Mouse (Mus musculus): ENCODE results near the gene Plek. TPM values are rescaled to one million over a fixed set of nuclear protein-coding genes. Genes with fewer than 3 reads are reported as not detected.

Gene Plek
- polyA plus RNA-seq, 2 experiments: 2.2 to 3.9 TPM

DNA sequence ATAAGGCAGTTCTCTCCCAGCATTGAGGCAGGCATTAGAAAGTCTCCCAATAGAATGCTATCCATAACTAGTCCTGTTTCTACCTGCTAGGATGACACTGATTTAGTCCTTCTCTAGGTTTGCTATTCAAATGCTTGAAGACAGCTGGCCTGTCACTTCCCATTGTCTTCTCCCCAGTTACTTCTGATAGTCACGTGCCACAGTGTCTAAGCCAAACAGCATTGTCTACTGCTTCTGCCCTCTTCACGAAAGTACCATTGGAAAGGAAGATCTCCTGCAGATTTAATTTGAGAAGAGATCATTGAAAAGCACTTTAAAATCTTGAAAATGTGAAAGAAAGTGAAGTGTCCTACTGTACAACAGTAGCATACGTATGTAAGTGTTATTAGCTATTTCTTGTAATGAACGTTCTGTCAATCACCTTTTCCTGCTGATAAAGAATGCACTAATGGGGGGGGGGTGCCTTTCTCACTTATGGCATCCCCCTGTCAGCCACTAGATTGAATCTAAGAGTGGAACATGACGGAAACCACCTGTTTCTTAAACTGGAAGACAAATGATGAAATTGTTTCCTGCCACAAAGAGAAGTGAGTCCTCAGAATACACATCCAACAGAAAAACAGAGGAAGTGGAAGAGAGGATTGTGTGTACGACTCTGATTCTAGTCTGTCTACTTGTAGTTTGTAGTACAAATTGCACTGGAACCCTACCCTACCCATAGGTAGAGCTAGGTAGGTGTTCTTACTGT, 95.9 kb downstream of the Plek start:
- DNase-seq (ENCODE audit: low spot score): no peak
- Histone ChIP-seq H3K27me3 (ENCODE audit: control insufficient read depth, insufficient read depth, low read length) (no peaks in the 10 kb centered on the region), H3K36me3 (ENCODE audit: control insufficient read depth, insufficient read depth, low read length) (0 out of 2 replicates have a peak, but pooled peaks cover 3% of the 10 kb centered on the region), H3K9ac (ENCODE audit: low read depth, low read length, severe bottlenecking) (no peak overlapping the region), H3K4me3 (replicated peaks; ENCODE audit: low read length) (no peak overlapping the region), H3K4me1 (ENCODE audit: control insufficient read depth, insufficient read depth, low read length) (peaks cover 9% of the 10 kb centered on the region; the same call in 1 of the 2 replicates), H3K4me2 (replicated peaks; ENCODE audit: low read depth, low read length, severe bottlenecking) (no peak overlapping the region), H3K9me3 (ENCODE audit: control insufficient read depth, low read length) (no peaks in the 10 kb centered on the region), H3K27ac (replicated peaks; ENCODE audit: low read depth, low read length) (no peak overlapping the region)
- no peak for ATAC-seq (ENCODE audit: low FRiP score, low read depth)
- 93% methylated on average over 6 of the region's 6 CpGs for WGBS
- TF ChIP-seq POLR2A (IDR thresholded peaks at IDR 0.05; ENCODE audit: borderline replicate concordance, extremely low read depth, insufficient read depth, insufficient read length): no peak

DNA sequence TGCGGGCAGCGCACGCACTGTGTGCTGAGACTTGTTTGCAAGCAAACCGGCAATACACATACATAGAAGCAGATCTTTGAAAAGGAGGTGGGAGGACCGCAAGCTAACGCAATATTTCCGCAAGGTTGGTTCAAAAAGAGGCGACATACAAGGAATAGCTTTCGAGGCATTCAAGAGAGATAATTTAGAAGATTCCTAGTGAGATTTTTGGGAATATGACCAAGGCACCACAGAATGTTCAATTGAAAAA, 100.5 kb downstream of the Plek start:
- WGBS: 10% methylated on average over 9 of the region's 9 CpGs
- Histone ChIP-seq H3K4me1 (ENCODE audit: control insufficient read depth, insufficient read depth, low read length) (peaks cover 9% of the 10 kb centered on the region; the same call in 1 of the 2 replicates), H3K9ac (ENCODE audit: low read depth, low read length, severe bottlenecking) (peak overlapping the region; percentile 66), H3K27ac (replicated peaks; ENCODE audit: low read depth, low read length) (no peak overlapping the region), H3K36me3 (ENCODE audit: control insufficient read depth, insufficient read depth, low read length) (0 out of 2 replicates have a peak, but pooled peaks cover 3% of the 10 kb centered on the region), H3K4me2 (replicated peaks; ENCODE audit: low read depth, low read length, severe bottlenecking) (peak overlapping the region; percentile 79), H3K9me3 (ENCODE audit: control insufficient read depth, low read length) (no peaks in the 10 kb centered on the region), H3K27me3 (ENCODE audit: control insufficient read depth, insufficient read depth, low read length) (no peaks in the 10 kb centered on the region), H3K4me3 (replicated peaks; ENCODE audit: low read length) (peak overlapping the region; percentile 56)
- no peak for TF ChIP-seq POLR2A (IDR thresholded peaks at IDR 0.05; ENCODE audit: borderline replicate concordance, extremely low read depth, insufficient read depth, insufficient read length)
- DNase-seq (ENCODE audit: low spot score) (no peak), ATAC-seq (ENCODE audit: low FRiP score, low read depth) (no peak)

DNA sequence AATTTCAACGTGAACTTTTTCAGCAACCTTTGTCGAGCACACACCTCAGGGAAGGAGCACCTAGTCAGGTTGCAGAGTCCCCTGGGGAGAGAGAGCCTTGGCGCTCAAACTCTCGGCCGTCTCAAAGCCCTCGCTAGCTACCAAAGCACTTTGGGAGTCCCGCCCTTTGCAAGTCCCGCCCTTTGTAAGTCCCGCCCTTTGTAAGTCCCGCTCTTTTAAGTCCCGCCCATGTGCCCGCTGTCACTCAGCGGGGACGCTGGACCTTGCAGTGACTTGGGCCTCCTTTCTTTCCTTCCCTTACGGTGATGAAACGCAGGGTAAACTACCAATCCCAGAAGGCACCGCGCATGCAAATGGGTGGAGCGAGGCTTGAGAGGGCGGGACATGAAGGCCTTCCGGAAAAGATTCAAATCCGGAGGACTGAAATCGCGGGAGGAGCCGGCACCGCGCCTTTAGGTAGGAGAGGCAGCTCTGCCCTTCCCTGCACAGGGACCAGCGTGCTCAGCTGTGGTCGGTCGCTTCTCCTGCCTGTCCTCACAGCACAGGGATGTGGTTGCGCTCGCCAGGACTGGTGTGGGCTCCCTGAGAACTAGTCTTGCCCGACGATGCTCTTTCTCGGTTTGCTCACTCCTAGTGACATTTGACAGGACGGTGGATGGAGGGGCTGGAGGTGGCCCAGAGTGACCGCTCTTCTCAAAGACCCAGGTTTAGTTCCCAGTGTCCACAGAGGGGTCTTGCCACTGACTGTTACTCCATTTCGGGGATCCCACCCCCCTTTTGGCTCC, 101.0 kb downstream of the Plek start, which contains the start of gene Fbxo48:
TSS of gene Fbxo48 (plus strand) at position 400 of the 785 bp plus-strand sequence.
- Histone ChIP-seq H3K9me3 (ENCODE audit: control insufficient read depth, low read length) (no peaks in the 10 kb centered on the region), H3K36me3 (ENCODE audit: control insufficient read depth, insufficient read depth, low read length) (no peaks in the 10 kb centered on the region), H3K4me3 (replicated peaks; ENCODE audit: low read length) (peak within 1 kb of the TSS; percentile 56), H3K9ac (ENCODE audit: low read depth, low read length, severe bottlenecking) (peak within 1 kb of the TSS; percentile 66), H3K4me1 (ENCODE audit: control insufficient read depth, insufficient read depth, low read length) (peaks cover 9% of the 10 kb centered on the region; the same call in 1 of the 2 replicates), H3K4me2 (replicated peaks; ENCODE audit: low read depth, low read length, severe bottlenecking) (peak within 1 kb of the TSS; percentile 79), H3K27ac (replicated peaks; ENCODE audit: low read depth, low read length) (no peak within 1 kb of the TSS; the same call in 1 of the 2 replicates), H3K27me3 (ENCODE audit: control insufficient read depth, insufficient read depth, low read length) (no peaks in the 10 kb centered on the region)
- TF ChIP-seq POLR2A (IDR thresholded peaks at IDR 0.05; ENCODE audit: borderline replicate concordance, extremely low read depth, insufficient read depth, insufficient read length): peak; percentile 88; the same call in 1 of the 2 replicates
- peak; percentile 99 for ATAC-seq (ENCODE audit: low FRiP score, low read depth)
- WGBS: 1% methylated on average over 38 of the region's 38 CpGs
- DNase-seq (ENCODE audit: low spot score): peak; percentile 97

DNA sequence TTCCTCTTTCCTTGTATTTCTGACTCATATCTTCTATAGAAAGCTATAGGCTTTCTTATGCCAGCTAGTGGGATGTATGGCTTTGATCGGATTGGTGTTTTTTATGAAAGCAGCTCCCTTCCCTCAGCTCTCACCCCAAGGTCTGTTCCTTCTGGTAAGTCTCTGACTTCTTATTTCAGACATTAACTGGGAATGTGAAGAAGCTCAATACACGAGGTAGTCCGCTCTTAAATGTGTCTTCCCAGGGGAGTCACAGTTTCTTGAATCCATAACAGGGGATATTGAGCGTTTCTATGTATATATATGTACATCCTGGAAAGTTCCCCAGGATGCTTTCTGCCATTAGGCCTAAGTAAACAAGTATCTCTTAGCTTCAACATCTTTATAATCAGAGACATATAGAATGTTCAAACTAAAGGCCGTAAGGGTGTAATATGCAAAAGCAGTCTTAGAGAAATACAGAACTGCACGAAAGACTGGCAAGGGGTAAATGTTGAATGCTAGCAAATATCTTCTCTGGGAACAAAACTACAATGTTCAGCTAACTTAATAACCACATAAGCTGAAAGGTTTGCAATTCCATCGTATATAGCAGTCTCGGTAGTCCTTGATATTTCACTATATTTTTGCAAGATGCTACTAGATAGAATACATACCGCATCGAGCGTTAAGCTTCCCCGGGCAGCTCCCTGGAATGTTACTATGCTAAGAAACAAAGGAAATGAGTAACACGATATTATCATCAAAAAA, 101.8 kb downstream of the Plek start:
- Histone ChIP-seq H3K27me3 (ENCODE audit: control insufficient read depth, insufficient read depth, low read length) (no peaks in the 10 kb centered on the region), H3K27ac (replicated peaks; ENCODE audit: low read depth, low read length) (no peak overlapping the region), H3K4me3 (replicated peaks; ENCODE audit: low read length) (peak overlapping the region; percentile 56), H3K9me3 (ENCODE audit: control insufficient read depth, low read length) (no peaks in the 10 kb centered on the region), H3K4me1 (ENCODE audit: control insufficient read depth, insufficient read depth, low read length) (peaks cover 9% of the 10 kb centered on the region; the same call in 1 of the 2 replicates), H3K4me2 (replicated peaks; ENCODE audit: low read depth, low read length, severe bottlenecking) (peak overlapping the region; percentile 79), H3K9ac (ENCODE audit: low read depth, low read length, severe bottlenecking) (peak overlapping the region; percentile 37), H3K36me3 (ENCODE audit: control insufficient read depth, insufficient read depth, low read length) (no peaks in the 10 kb centered on the region)
- ATAC-seq (ENCODE audit: low FRiP score, low read depth) (peak; percentile 10), DNase-seq (ENCODE audit: low spot score) (no peak)
- TF ChIP-seq POLR2A (IDR thresholded peaks at IDR 0.05; ENCODE audit: borderline replicate concordance, extremely low read depth, insufficient read depth, insufficient read length): no peak
- WGBS: 42% methylated on average over 13 of the region's 13 CpGs

DNA sequence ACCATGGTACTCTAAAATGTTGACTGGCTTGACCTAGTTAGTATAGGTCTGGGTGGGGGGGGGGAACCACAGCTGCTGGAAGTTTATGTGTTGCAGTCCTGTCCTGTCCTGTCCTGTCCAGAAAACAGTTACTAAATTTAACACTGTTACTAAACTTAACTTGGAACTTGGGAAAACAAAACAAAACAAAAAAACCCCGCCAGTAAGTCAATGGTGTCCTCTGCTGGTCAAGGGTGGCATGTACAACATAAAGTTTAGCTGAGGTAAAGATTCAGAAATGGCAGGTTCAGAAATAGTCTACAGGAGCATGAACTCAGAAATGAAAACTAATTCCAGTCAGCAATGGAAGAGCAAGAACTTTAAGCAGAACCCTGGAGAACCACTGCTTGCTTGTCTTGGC, 103.4 kb downstream of the Plek start:
- DNase-seq (ENCODE audit: low spot score) (peak; percentile 50), ATAC-seq (ENCODE audit: low FRiP score, low read depth) (no peak)
- Histone ChIP-seq H3K27me3 (ENCODE audit: control insufficient read depth, insufficient read depth, low read length) (no peaks in the 10 kb centered on the region), H3K9ac (ENCODE audit: low read depth, low read length, severe bottlenecking) (no peak overlapping the region), H3K36me3 (ENCODE audit: control insufficient read depth, insufficient read depth, low read length) (no peaks in the 10 kb centered on the region), H3K4me1 (ENCODE audit: control insufficient read depth, insufficient read depth, low read length) (peaks cover 9% of the 10 kb centered on the region; the same call in 1 of the 2 replicates), H3K27ac (replicated peaks; ENCODE audit: low read depth, low read length) (no peak overlapping the region), H3K4me2 (replicated peaks; ENCODE audit: low read depth, low read length, severe bottlenecking) (no peak overlapping the region), H3K9me3 (ENCODE audit: control insufficient read depth, low read length) (no peaks in the 10 kb centered on the region), H3K4me3 (replicated peaks; ENCODE audit: low read length) (no peak overlapping the region)
- no peak for TF ChIP-seq POLR2A (IDR thresholded peaks at IDR 0.05; ENCODE audit: borderline replicate concordance, extremely low read depth, insufficient read depth, insufficient read length)
- WGBS: 28% methylated on average over 1 of the region's 1 CpGs
